10 mouse cellular contexts compared by ENCODE assay signal in genomic region chr7:80085970-80086715, GRCm38 (mm10). TPM values are rescaled to one million over a fixed set of nuclear protein-coding genes. Genes with fewer than 3 reads are reported as not detected.
DNase-seq lines count a peak whose midpoint lies in the region; ATAC-seq and TF ChIP-seq lines count a peak whose summit lies in the region.
"Had no signal": no experiment of that assay in that cellular context is flagged by ENCODE, and none has a peak within 500 bp of the region (broad histone marks: within the 10 kb centered on the region; RNA-seq: fewer than 3 reads in every experiment).

No protein-coding gene starts in this region.

- H3K9ac ChIP-seq in heart, embryonic 12.5 days = no peak overlapping the region
- H3K9ac ChIP-seq in hindbrain, postnatal 0 days (replicated peaks; ENCODE audit: low read length) = no peak overlapping the region
- no peak overlapping the region for H3K9ac ChIP-seq in limb, embryonic 15.5 days

- no peak overlapping the region for H3K4me3 ChIP-seq in heart, embryonic 12.5 days
- no peak overlapping the region for H3K4me3 ChIP-seq in hindbrain, postnatal 0 days (ENCODE audit: low read length)
- no peak overlapping the region for H3K4me3 ChIP-seq in limb, embryonic 15.5 days
- no peak overlapping the region for H3K4me3 ChIP-seq in layer of hippocampus, adult 2 months

- peaks cover 20% of the 10 kb centered on the region for H3K4me1 ChIP-seq in heart, embryonic 12.5 days (replicated peaks)
- H3K4me1 ChIP-seq in hindbrain, postnatal 0 days (ENCODE audit: insufficient read depth, low read length) = no peaks in the 10 kb centered on the region
- 0 out of 2 replicates have a peak, but pooled peaks cover 4% of the 10 kb centered on the region for H3K4me1 ChIP-seq in limb, embryonic 15.5 days

- peak; percentile 93 for DNase-seq in heart, adult 11 months
- DNase-seq in A20 (ENCODE audit: low read depth, low spot score) = peak; percentile 95
- DNase-seq in hindbrain, postnatal 0 days (ENCODE audit: low spot score) = no peak
- DNase-seq in layer of hippocampus, adult 2 months (ENCODE audit: low spot score in 2 of 2) = no peak
- no peak for DNase-seq in spleen, adult 12 weeks (ENCODE audit: low spot score)
- no peak for DNase-seq in adrenal gland, postnatal 25 days
- DNase-seq: cerebellum, adult 2 months; right cerebral cortex, postnatal 14 days had no signal

- no peak overlapping the region for H3K27ac ChIP-seq in heart, embryonic 12.5 days (ENCODE audit: poor library complexity, severe bottlenecking)
- no peak overlapping the region for H3K27ac ChIP-seq in hindbrain, postnatal 0 days
- H3K27ac ChIP-seq in limb, embryonic 15.5 days = 0 out of 2 replicates have a peak overlapping the region, but pooled peaks have one; percentile 22
- no peak overlapping the region for H3K27ac ChIP-seq in layer of hippocampus, adult 2 months

- WGBS in heart, embryonic 12.5 days = 81% methylated on average over 33 of the region's 33 CpGs
- 86% methylated on average over 33 of the region's 33 CpGs for WGBS in hindbrain, postnatal 0 days
- 81% methylated on average over 33 of the region's 33 CpGs for WGBS in limb, embryonic 15.5 days

- no peak for ATAC-seq in heart, embryonic 12.5 days (ENCODE audit: insufficient number of reproducible peaks, low FRiP score)
- ATAC-seq in hindbrain, postnatal 0 days = peak; percentile 16; the same call in 1 of the 2 replicates
- no peak for ATAC-seq in limb, embryonic 15.5 days (ENCODE audit: insufficient number of reproducible peaks, low FRiP score, low TSS enrichment, low read depth)

- H3K4me2 ChIP-seq in heart, embryonic 12.5 days = no peak overlapping the region
- no peak overlapping the region for H3K4me2 ChIP-seq in hindbrain, postnatal 0 days (ENCODE audit: low read depth, low read length)
- H3K4me2 ChIP-seq in limb, embryonic 15.5 days = no peak overlapping the region

- peaks cover 85% of the 10 kb centered on the region for H3K36me3 ChIP-seq in heart, embryonic 12.5 days
- peaks cover 36% of the 10 kb centered on the region for H3K36me3 ChIP-seq in hindbrain, postnatal 0 days (ENCODE audit: insufficient read depth, low read length)
- peaks cover 81% of the 10 kb centered on the region for H3K36me3 ChIP-seq in limb, embryonic 15.5 days

- no peaks in the 10 kb centered on the region for H3K27me3 ChIP-seq in heart, embryonic 12.5 days (replicated peaks)
- H3K27me3 ChIP-seq in hindbrain, postnatal 0 days (ENCODE audit: insufficient read depth, low read length) = no peaks in the 10 kb centered on the region
- no peaks in the 10 kb centered on the region for H3K27me3 ChIP-seq in limb, embryonic 15.5 days

- no peak for TF ChIP-seq CTCF in hindbrain, postnatal 0 days (IDR thresholded peaks at IDR 0.05; ENCODE audit: low read depth)
- no peak for TF ChIP-seq CTCF in layer of hippocampus, adult 2 months (conservative IDR thresholded peaks at IDR 0.05)

- no peaks in the 10 kb centered on the region for H3K9me3 ChIP-seq in heart, embryonic 12.5 days (replicated peaks)
- no peaks in the 10 kb centered on the region for H3K9me3 ChIP-seq in hindbrain, postnatal 0 days (ENCODE audit: low read length)
- H3K9me3 ChIP-seq in limb, embryonic 15.5 days = no peaks in the 10 kb centered on the region

RNA-seq across cellular contexts. Expression of gene Idh2, which starts 29.0 kb away (rescaled TPM):
- 1,569 and 1,607 TPM in 2 replicates for polyA plus RNA-seq in heart, embryonic 12.5 days (2016; fragmentation: Nextera tagmentation; extraction: Ambion mirVana)
- total RNA-seq in hindbrain, postnatal 0 days (2014; rRNA removed) = 126 and 161 TPM in 2 replicates
- polyA plus RNA-seq in hindbrain, postnatal 0 days (2015; fragmentation: Nextera tagmentation; extraction: Ambion mirVana) = 152 and 158 TPM in 2 replicates
- 546 and 644 TPM in 2 replicates for polyA plus RNA-seq in limb, embryonic 15.5 days (2015; fragmentation: Nextera tagmentation; extraction: Ambion mirVana)
- 10 to 100 TPM; 63.8 to 69.8 TPM for total RNA-seq in layer of hippocampus, adult 2 months (2021)
- total RNA-seq in adrenal gland, postnatal 25 days (2021) = 152 and 173 TPM in 2 replicates

Comparison
In these comparisons a context has a peak if more than half of its experiments do, and no peak if none do; other contexts are left out.
1. DNase-seq: peak in heart, adult 11 months (single experiment) and A20 (single experiment); none in hindbrain, postnatal 0 days (single experiment), layer of hippocampus, adult 2 months (0 of 2), spleen, adult 12 weeks (single experiment) and adrenal gland, postnatal 25 days (single experiment).